Mouse (Mus musculus) embryonic facial prominence, embryonic 14.5 days (tissue): ENCODE data around the gene Twf2. TPM values are rescaled to one million over a fixed set of nuclear protein-coding genes. Genes with fewer than 3 reads are reported as not detected.
A peak's percentile ranks its signal among the peaks of the same experiment; 100 is the strongest.

Experiments used
- ATAC-seq: fragments of 200-750 bp; cut with Nextera tagmentation; 2 replicates; pipeline ENCODE4 v1.8.0; 2017; ENCODE audit warnings: low read depth, moderate number of reproducible peaks, moderate TSS enrichment
- DNase-seq: peaks from one replicate; pipeline ENCODE4 v3.0.0-alpha.2; 2015; ENCODE audit warnings: low spot score
- H3K27ac ChIP-seq: fragments of 300-500 bp; sonication (generic); replicated peaks from 2 replicates; pipeline ENCODE4 v1.5.1; 2014; ENCODE audit warnings: low read depth, mild to moderate bottlenecking, low read length, moderate library complexity
- H3K27me3 ChIP-seq: fragments of 300-500 bp; sonication (generic); replicated peaks from 2 replicates; pipeline ENCODE4 v1.6.1; 2014; ENCODE audit warnings: low read length; ENCODE audit not compliant: control insufficient read depth, insufficient read depth
- H3K36me3 ChIP-seq: fragments of 300-500 bp; sonication (generic); 2 replicates; pipeline ENCODE4 v1.6.1; 2014; ENCODE audit warnings: low read length, mixed read lengths; ENCODE audit not compliant: control insufficient read depth, insufficient read depth
- H3K4me1 ChIP-seq: fragments of 300-500 bp; sonication (generic); 2 replicates; pipeline ENCODE4 v1.6.1; 2014; ENCODE audit warnings: antibody characterized with exemption, low read length; ENCODE audit not compliant: control insufficient read depth, insufficient read depth
- H3K4me2 ChIP-seq: fragments of 300-500 bp; sonication (generic); 2 replicates; pipeline ENCODE4 v1.6.1; 2014; ENCODE audit warnings: low read depth, mild to moderate bottlenecking, low read length, moderate library complexity, mixed read lengths
- H3K4me3 ChIP-seq: fragments of 300-500 bp; sonication (generic); 2 replicates; pipeline ENCODE4 v1.5.1; 2014; ENCODE audit warnings: low read depth, mild to moderate bottlenecking, low read length
- H3K9ac ChIP-seq: fragments of 300-500 bp; sonication (generic); 2 replicates; pipeline ENCODE4 v1.6.1; 2014; ENCODE audit warnings: low read depth, mild to moderate bottlenecking, low read length, moderate library complexity, mixed read lengths
- H3K9me3 ChIP-seq: fragments of 300-500 bp; sonication (generic); 2 replicates; pipeline ENCODE4 v1.6.1; 2016; ENCODE audit warnings: low read length; ENCODE audit not compliant: control insufficient read depth
- WGBS: fragments of 180-500 bp; shearing (Covaris S2); extraction: QIAGEN DNeasy Blood & Tissue Kit; methylation state at CpG from one replicate; pipeline ENCODE4 v1.1.7; 2014; 5-methylcytosine and 5-hydroxymethylcytosine counted together
- polyA plus RNA-seq: library from polyadenylated mRNA; unstranded; fragments of >200 nt; fragmentation: Nextera tagmentation; extraction: Ambion mirVana; gene quantifications from 2 replicates; pipeline ENCODE4 v1.2.1, GENCODE M21; 2014

Twf2 gene
- polyA plus RNA-seq, 1 experiment from 2014 or later: 65.1 TPM

GRCm38 (mm10) chr9:106199535-106200272 lies 3.2 kb upstream of the Twf2 start, which contains the start of gene Ppm1m:
Gene Ppm1m, minus strand, starts transcription at chr9:106199746.
- ATAC-seq (no peak), DNase-seq (no peak)
- H3K27ac ChIP-seq: peak within 1 kb of the TSS; percentile 44
- H3K36me3 ChIP-seq: peaks cover 21% of the 10 kb centered on the region
- H3K9me3 ChIP-seq: no peaks in the 10 kb centered on the region
- H3K4me3 ChIP-seq: peak within 1 kb of the TSS; percentile 66
- no peaks in the 10 kb centered on the region for H3K27me3 ChIP-seq
- 43% methylated on average over 18 of the region's 18 CpGs for WGBS
- peaks cover 25% of the 10 kb centered on the region for H3K4me1 ChIP-seq
- H3K4me2 ChIP-seq: peak within 1 kb of the TSS; percentile 73
- peak within 1 kb of the TSS; percentile 82 for H3K9ac ChIP-seq

GRCm38 (mm10) chr9:106201895-106202294 lies 1.0 kb upstream of the Twf2 start:
- no peak for DNase-seq
- Histone ChIP-seq H3K4me1 (peaks cover 25% of the 10 kb centered on the region), H3K4me3 (peak overlapping the region; percentile 60; the same call in 1 of the 2 replicates), H3K4me2 (peak overlapping the region; percentile 62; the same call in 1 of the 2 replicates), H3K27me3 (no peaks in the 10 kb centered on the region), H3K9me3 (no peaks in the 10 kb centered on the region), H3K9ac (no peak overlapping the region), H3K27ac (no peak overlapping the region), H3K36me3 (peaks cover 3% of the 10 kb centered on the region; the same call in 1 of the 2 replicates)
- WGBS: 87% methylated on average over 3 of the region's 3 CpGs
- ATAC-seq: no peak

- no peak for DNase-seq
- H3K36me3 ChIP-seq: peaks cover 9% of the 10 kb centered on the region; the same call in 1 of the 2 replicates
- H3K4me3 ChIP-seq: peak overlapping the region; percentile 60
- WGBS: 77% methylated on average over 7 of the region's 7 CpGs
- no peak overlapping the region for H3K27ac ChIP-seq
- peaks cover 15% of the 10 kb centered on the region; the same call in 1 of the 2 replicates for H3K4me1 ChIP-seq
- peak overlapping the region; percentile 77 for H3K9ac ChIP-seq
- H3K4me2 ChIP-seq: peak overlapping the region; percentile 62
- no peaks in the 10 kb centered on the region for H3K27me3 ChIP-seq
- ATAC-seq: no peak
- no peaks in the 10 kb centered on the region for H3K9me3 ChIP-seq
Observed at GRCm38 (mm10) chr9:106203990-106204851, 1.3 kb downstream of the Twf2 start.

DNA sequence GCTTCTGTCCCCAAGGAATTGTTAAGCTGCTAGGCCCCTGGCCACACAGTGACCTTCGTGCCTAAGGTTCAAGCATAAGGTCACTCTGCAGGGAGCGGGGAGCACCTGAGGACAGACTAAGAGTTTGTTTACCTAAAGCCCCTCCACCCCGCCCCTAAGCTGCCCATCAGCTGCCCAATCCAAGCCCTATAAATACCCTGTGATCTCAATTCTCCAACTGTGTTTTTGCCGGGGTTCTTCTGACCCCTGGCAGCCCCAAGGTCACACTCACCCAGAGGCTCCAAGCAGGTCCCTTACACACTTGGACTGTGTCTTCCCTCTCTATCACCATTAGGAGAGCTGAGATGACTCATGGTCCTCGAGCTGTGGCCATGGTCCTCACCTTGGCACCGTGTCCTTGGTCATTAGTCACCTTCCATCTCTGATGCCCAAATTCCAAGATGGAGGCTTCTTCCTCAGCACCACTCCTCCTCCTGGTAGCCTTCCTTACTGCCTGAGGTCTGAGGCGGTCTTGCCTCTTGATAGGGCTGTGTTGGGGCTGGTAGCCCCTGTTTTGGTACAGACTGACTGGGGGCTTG lies 2.9 kb downstream of the Twf2 start:
- Histone ChIP-seq H3K9ac (no peak overlapping the region), H3K27ac (no peak overlapping the region), H3K27me3 (no peaks in the 10 kb centered on the region), H3K4me3 (no peak overlapping the region), H3K36me3 (peaks cover 12% of the 10 kb centered on the region; the same call in 1 of the 2 replicates), H3K4me1 (peaks cover 15% of the 10 kb centered on the region; the same call in 1 of the 2 replicates), H3K4me2 (no peak overlapping the region), H3K9me3 (no peaks in the 10 kb centered on the region)
- no peak for ATAC-seq
- WGBS: 75% methylated on average over 7 of the region's 7 CpGs
- DNase-seq: no peak

DNA sequence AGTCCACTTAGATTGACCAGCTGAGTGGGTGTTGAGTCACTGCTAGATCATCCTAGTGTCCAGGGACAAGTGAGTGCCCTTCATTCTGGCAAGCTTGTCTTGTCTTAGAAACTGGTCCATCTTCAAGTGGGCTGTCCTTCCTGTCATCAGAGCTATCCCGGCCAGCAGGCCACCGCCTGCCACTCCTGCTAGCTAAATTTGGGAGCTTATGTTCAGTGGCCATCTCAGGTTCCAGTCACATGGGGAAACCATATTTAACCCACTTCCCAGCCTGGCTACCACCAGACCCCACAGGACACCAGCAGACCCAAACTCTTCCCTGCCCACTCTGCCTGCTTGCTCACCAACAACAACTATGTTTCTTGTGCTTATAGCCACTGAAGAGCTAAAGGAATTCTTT lies 3.6 kb downstream of the Twf2 start:
- no peak overlapping the region for H3K27ac ChIP-seq
- no peaks in the 10 kb centered on the region for H3K27me3 ChIP-seq
- peaks cover 15% of the 10 kb centered on the region; the same call in 1 of the 2 replicates for H3K4me1 ChIP-seq
- H3K36me3 ChIP-seq: peaks cover 12% of the 10 kb centered on the region; the same call in 1 of the 2 replicates
- DNase-seq: no peak
- no peak overlapping the region for H3K9ac ChIP-seq
- no peaks in the 10 kb centered on the region for H3K9me3 ChIP-seq
- no peak for ATAC-seq
- H3K4me3 ChIP-seq: no peak overlapping the region
- WGBS: 67% methylated on average over 2 of the region's 2 CpGs
- no peak overlapping the region for H3K4me2 ChIP-seq

DNA sequence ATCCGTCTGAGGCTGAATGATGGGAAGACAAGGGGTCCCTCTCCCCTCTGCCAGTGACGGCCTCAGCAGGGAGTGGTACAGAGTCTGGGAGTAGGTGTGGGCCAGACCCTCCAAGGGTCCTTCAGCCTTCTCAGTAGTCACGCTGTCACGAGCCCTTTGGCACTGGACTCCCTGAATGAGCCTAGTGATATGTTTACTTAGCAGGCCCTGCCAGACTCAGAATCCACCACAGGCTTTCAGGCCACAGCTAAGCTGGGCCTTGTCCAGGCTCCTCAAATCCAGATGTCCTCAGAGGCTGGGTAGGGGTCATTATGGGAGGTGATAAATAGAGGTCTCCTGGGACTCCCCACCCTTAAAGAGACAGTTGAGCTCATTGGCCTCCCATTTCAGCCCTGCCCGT lies 5.3 kb downstream of the Twf2 start:
- DNase-seq (no peak), ATAC-seq (no peak)
- Histone ChIP-seq H3K4me3 (no peak overlapping the region), H3K4me1 (peaks cover 13% of the 10 kb centered on the region; the same call in 1 of the 2 replicates), H3K9me3 (no peaks in the 10 kb centered on the region), H3K36me3 (peaks cover 21% of the 10 kb centered on the region), H3K4me2 (no peak overlapping the region), H3K27ac (no peak overlapping the region), H3K9ac (no peak overlapping the region), H3K27me3 (no peaks in the 10 kb centered on the region)
- 92% methylated on average over 5 of the region's 5 CpGs for WGBS

- WGBS: 91% methylated on average over 4 of the region's 4 CpGs
- H3K27ac ChIP-seq: no peak overlapping the region
- H3K9ac ChIP-seq: no peak overlapping the region
- H3K9me3 ChIP-seq: no peaks in the 10 kb centered on the region
- no peak for ATAC-seq
- DNase-seq: no peak
- H3K4me1 ChIP-seq: 0 out of 2 replicates have a peak, but pooled peaks cover 3% of the 10 kb centered on the region
- no peaks in the 10 kb centered on the region for H3K27me3 ChIP-seq
- H3K4me3 ChIP-seq: no peak overlapping the region
- no peak overlapping the region for H3K4me2 ChIP-seq
- H3K36me3 ChIP-seq: peaks cover 38% of the 10 kb centered on the region
Observed at GRCm38 (mm10) chr9:106209954-106210353, 7.0 kb downstream of the Twf2 start.
